In genomic region chr12:104415625-104416315, GRCm38 (mm10) we compare ENCODE assay signal across 8 mouse cellular contexts. TPM values are rescaled to one million over a fixed set of nuclear protein-coding genes. Genes with fewer than 3 reads are reported as not detected.
DNase-seq lines count a peak whose midpoint lies in the region; TF ChIP-seq lines count a peak whose summit lies in the region.

No protein-coding gene starts in this region.

- no peaks in the 10 kb centered on the region for H3K79me2 ChIP-seq in myocyte (ENCODE audit: control insufficient read depth, insufficient read depth)

- H3K36me3 ChIP-seq in myocyte (ENCODE audit: control insufficient read depth, insufficient read depth), result no peaks in the 10 kb centered on the region

- no peak for TF ChIP-seq POLR2A in myocyte (IDR thresholded peaks at IDR 0.05; ENCODE audit: insufficient read length, low read depth)

- no peak overlapping the region for H3ac ChIP-seq in myocyte (ENCODE audit: control insufficient read depth, insufficient read length)

- DNase-seq in kidney, postnatal 36 days, result peak; percentile 8 to 10
- no peak for DNase-seq in kidney, postnatal 10 days
- peak; percentile 72 for DNase-seq in adrenal gland, postnatal 14 days
- DNase-seq in frontal cortex, postnatal 14 days (ENCODE audit: low spot score in 2 of 2), result peak; percentile 41 to 52
- DNase-seq in layer of hippocampus, adult 9-10 months (ENCODE audit: low spot score), result peak; percentile 73
- no peak for DNase-seq in testis, postnatal 10 days (ENCODE audit: low spot score)
- DNase-seq in spleen, postnatal 36 days (ENCODE audit: low spot score in 2 of 2), result no peak

- H3K4me2 ChIP-seq in myocyte (ENCODE audit: low read depth), result peak overlapping the region; percentile 49

- H3K27me3 ChIP-seq in myocyte (ENCODE audit: control insufficient read depth, insufficient read depth, insufficient read length), result no peaks in the 10 kb centered on the region

- no peak overlapping the region for H3K4me3 ChIP-seq in myocyte

TF ChIP-seq in myocyte, 11 proteins besides CTCF, POLR2A, EP300 and RAD21:
- no peak for TF ChIP-seq TCF12 (IDR thresholded peaks at IDR 0.05; ENCODE audit: insufficient read depth, poor library complexity, severe bottlenecking)
- no peak for TF ChIP-seq TCF3 (IDR thresholded peaks at IDR 0.05; ENCODE audit: insufficient read length, low read depth)
- TF ChIP-seq MYOD1 (IDR thresholded peaks at IDR 0.05; ENCODE audit: control insufficient read depth in 1 of 3, insufficient read length in 2 of 3, low read depth in 2 of 3), result peak in 2 of 3 experiments; percentile 11 to 16
- TF ChIP-seq USF1 (IDR thresholded peaks at IDR 0.05; ENCODE audit: low read depth), result peak; percentile 64
- TF ChIP-seq CEBPB (IDR thresholded peaks at IDR 0.05; ENCODE audit: insufficient read depth, poor library complexity, severe bottlenecking), result peak; percentile 52; the same call in 1 of the 2 replicates

RNA-seq across cellular contexts. Expression of gene Serpina3n, which starts 9.2 kb away (rescaled TPM):
- total RNA-seq in adrenal gland, postnatal 14 days (2021), result 14.5 and 67.3 TPM in 2 replicates
- polyA plus RNA-seq in myocyte (2012; fragmentation: generic; extraction: Trizol), result 0.05 TPM

RNA-seq across cellular contexts. Expression of gene Gsc, which starts 57.4 kb away (rescaled TPM):
- not detected in 2 replicates for total RNA-seq in adrenal gland, postnatal 14 days (2021)
- not detected for polyA plus RNA-seq in myocyte (2012; fragmentation: generic; extraction: Trizol)

Comparison
In these comparisons a context has a peak if more than half of its experiments do, and no peak if none do; other contexts are left out.
1. DNase-seq: peak in kidney, postnatal 36 days (2 of 2), adrenal gland, postnatal 14 days (single experiment), frontal cortex, postnatal 14 days (2 of 2) and layer of hippocampus, adult 9-10 months (single experiment); none in kidney, postnatal 10 days (single experiment), testis, postnatal 10 days (single experiment) and spleen, postnatal 36 days (0 of 2).